Mouse (Mus musculus) limb, embryonic 11.5 days (tissue): ENCODE data around the gene Cmc1. TPM values are rescaled to one million over a fixed set of nuclear protein-coding genes. Genes with fewer than 3 reads are reported as not detected.
A peak's percentile ranks its signal among the peaks of the same experiment; 100 is the strongest.

Experiments
- ATAC-seq: fragments of 200-750 bp; cut with Nextera tagmentation; 2 replicates; pipeline ENCODE4 v1.8.0; 2017; ENCODE audit warnings: low read depth; ENCODE audit not compliant: insufficient number of reproducible peaks, low FRiP score, low TSS enrichment
- DNase-seq: peaks from one replicate; pipeline ENCODE4 v3.0.0-alpha.2; 2015; ENCODE audit warnings: low spot score
- H3K27ac ChIP-seq: fragments of 300-500 bp; sonication (generic); replicated peaks from 2 replicates; pipeline ENCODE4 v1.5.1; 2014; ENCODE audit warnings: low read depth, mild to moderate bottlenecking, low read length
- H3K27me3 ChIP-seq: fragments of 300-500 bp; sonication (generic); 2 replicates; pipeline ENCODE4 v1.6.1; 2014; ENCODE audit warnings: mild to moderate bottlenecking, low read length, mixed read lengths; ENCODE audit not compliant: control insufficient read depth, insufficient read depth
- H3K36me3 ChIP-seq: fragments of 300-500 bp; sonication (generic); 2 replicates; pipeline ENCODE4 v1.6.1; 2014; ENCODE audit warnings: mild to moderate bottlenecking, low read length, moderate library complexity, mixed read lengths; ENCODE audit not compliant: control insufficient read depth, insufficient read depth
- H3K4me1 ChIP-seq: fragments of 300-500 bp; sonication (generic); 2 replicates; pipeline ENCODE4 v1.6.1; 2014; ENCODE audit warnings: low read length, mixed read lengths; ENCODE audit not compliant: control insufficient read depth, insufficient read depth
- H3K4me2 ChIP-seq: fragments of 300-500 bp; sonication (generic); 2 replicates; pipeline ENCODE4 v1.6.1; 2014; ENCODE audit warnings: low read depth, mild to moderate bottlenecking, moderate library complexity; ENCODE audit not compliant: severe bottlenecking
- H3K4me3 ChIP-seq: fragments of 300-500 bp; sonication (generic); 2 replicates; pipeline ENCODE4 v1.5.1; 2014; ENCODE audit warnings: low read depth, low read length
- H3K9ac ChIP-seq: fragments of 300-500 bp; sonication (generic); 2 replicates; pipeline ENCODE4 v1.6.1; 2014; ENCODE audit warnings: mild to moderate bottlenecking, low read length
- H3K9me3 ChIP-seq: fragments of 300-500 bp; sonication (generic); 2 replicates; pipeline ENCODE4 v1.6.1; 2016; ENCODE audit warnings: low read length; ENCODE audit not compliant: control insufficient read depth
- WGBS: fragments of 180-500 bp; shearing (Covaris S2); extraction: QIAGEN DNeasy Blood & Tissue Kit; methylation state at CpG from one replicate; pipeline ENCODE4 v1.1.7; 2014; 5-methylcytosine and 5-hydroxymethylcytosine counted together
- polyA plus RNA-seq: library from polyadenylated mRNA; unstranded; fragments of >200 nt; fragmentation: Nextera tagmentation; extraction: Ambion mirVana; gene quantifications from 2 replicates; pipeline ENCODE4 v1.2.1, GENCODE M21; 2014

Cmc1 gene
- polyA plus RNA-seq, 1 experiment from 2014 or later = 40.5 TPM

- Histone ChIP-seq H3K9me3 (no peaks in the 10 kb centered on the region), H3K4me3 (no peak overlapping the region), H3K27ac (no peak overlapping the region), H3K9ac (no peak overlapping the region), H3K4me2 (no peak overlapping the region), H3K36me3 (no peaks in the 10 kb centered on the region), H3K4me1 (no peaks in the 10 kb centered on the region), H3K27me3 (no peaks in the 10 kb centered on the region)
- DNase-seq (no peak), ATAC-seq (no peak)
- WGBS = 65% methylated on average over 2 of the region's 2 CpGs
These were observed 48.2 kb downstream of the Cmc1 start for GRCm38 (mm10) chr9:118101802-118102201.

GRCm38 (mm10) chr9:118100484-118100883, 49.5 kb downstream of the Cmc1 start:
- H3K9ac ChIP-seq = no peak overlapping the region
- 97% methylated on average over 2 of the region's 2 CpGs for WGBS
- H3K9me3 ChIP-seq = no peaks in the 10 kb centered on the region
- DNase-seq (no peak), ATAC-seq (no peak)
- H3K36me3 ChIP-seq = no peaks in the 10 kb centered on the region
- no peak overlapping the region for H3K27ac ChIP-seq
- no peaks in the 10 kb centered on the region for H3K27me3 ChIP-seq
- H3K4me3 ChIP-seq = no peak overlapping the region
- H3K4me2 ChIP-seq = no peak overlapping the region
- H3K4me1 ChIP-seq = no peaks in the 10 kb centered on the region

- no peak overlapping the region for H3K9ac ChIP-seq
- no peaks in the 10 kb centered on the region for H3K4me1 ChIP-seq
- ATAC-seq (no peak), DNase-seq (no peak)
- no peaks in the 10 kb centered on the region for H3K36me3 ChIP-seq
- 64% methylated on average over 4 of the region's 4 CpGs for WGBS
- no peak overlapping the region for H3K4me2 ChIP-seq
- H3K9me3 ChIP-seq = no peaks in the 10 kb centered on the region
- no peaks in the 10 kb centered on the region for H3K27me3 ChIP-seq
- no peak overlapping the region for H3K4me3 ChIP-seq
- H3K27ac ChIP-seq = no peak overlapping the region
These were observed 50.6 kb downstream of the Cmc1 start for GRCm38 (mm10) chr9:118099395-118099794.

GRCm38 (mm10) chr9:118083834-118084233, 66.1 kb downstream of the Cmc1 start:
- DNase-seq = no peak
- no peak overlapping the region for H3K27ac ChIP-seq
- ATAC-seq = no peak
- H3K9ac ChIP-seq = no peak overlapping the region
- WGBS = 92% methylated on average over 4 of the region's 4 CpGs
- H3K9me3 ChIP-seq = no peaks in the 10 kb centered on the region
- no peaks in the 10 kb centered on the region for H3K36me3 ChIP-seq
- no peak overlapping the region for H3K4me3 ChIP-seq
- no peak overlapping the region for H3K4me2 ChIP-seq
- peaks cover 5% of the 10 kb centered on the region for H3K4me1 ChIP-seq
- H3K27me3 ChIP-seq = no peaks in the 10 kb centered on the region

- Histone ChIP-seq H3K27me3 (no peaks in the 10 kb centered on the region), H3K4me2 (peak overlapping the region; percentile 52), H3K27ac (no peak overlapping the region), H3K4me3 (0 out of 2 replicates have a peak overlapping the region, but pooled peaks have one; percentile 17), H3K4me1 (peaks cover 5% of the 10 kb centered on the region), H3K9me3 (no peaks in the 10 kb centered on the region), H3K9ac (peak overlapping the region; percentile 38; the same call in 1 of the 2 replicates), H3K36me3 (no peaks in the 10 kb centered on the region)
- 26% methylated on average over 22 of the region's 22 CpGs for WGBS
- DNase-seq (peak; percentile 51), ATAC-seq (0 out of 2 replicates have a peak, but pooled peaks have one; percentile 35)
These were observed 67.2 kb downstream of the Cmc1 start for GRCm38 (mm10) chr9:118082575-118083431.

GRCm38 (mm10) chr9:118073358-118073757, 76.6 kb downstream of the Cmc1 start:
- Histone ChIP-seq H3K36me3 (0 out of 2 replicates have a peak, but pooled peaks cover 1% of the 10 kb centered on the region), H3K9ac (no peak overlapping the region), H3K4me1 (no peaks in the 10 kb centered on the region), H3K27ac (no peak overlapping the region), H3K4me2 (no peak overlapping the region), H3K4me3 (no peak overlapping the region), H3K27me3 (no peaks in the 10 kb centered on the region), H3K9me3 (no peaks in the 10 kb centered on the region)
- 94% methylated on average over 3 of the region's 3 CpGs for WGBS
- DNase-seq (no peak), ATAC-seq (no peak)

GRCm38 (mm10) chr9:118072101-118072500, 77.9 kb downstream of the Cmc1 start:
- Histone ChIP-seq H3K9me3 (no peaks in the 10 kb centered on the region), H3K27ac (no peak overlapping the region), H3K36me3 (0 out of 2 replicates have a peak, but pooled peaks cover 2% of the 10 kb centered on the region), H3K4me3 (no peak overlapping the region), H3K9ac (no peak overlapping the region), H3K4me2 (no peak overlapping the region), H3K27me3 (no peaks in the 10 kb centered on the region), H3K4me1 (no peaks in the 10 kb centered on the region)
- WGBS = 69% methylated on average over 5 of the region's 5 CpGs
- DNase-seq = no peak
- no peak for ATAC-seq

- Histone ChIP-seq H3K4me1 (no peaks in the 10 kb centered on the region), H3K27ac (no peak overlapping the region), H3K4me3 (no peak overlapping the region), H3K27me3 (no peaks in the 10 kb centered on the region), H3K9me3 (no peaks in the 10 kb centered on the region), H3K36me3 (0 out of 2 replicates have a peak, but pooled peaks cover 2% of the 10 kb centered on the region), H3K4me2 (no peak overlapping the region), H3K9ac (no peak overlapping the region)
- ATAC-seq = no peak
- WGBS = 81% methylated on average over 3 of the region's 3 CpGs
- no peak for DNase-seq
These were observed 78.6 kb downstream of the Cmc1 start for GRCm38 (mm10) chr9:118071337-118071736.
